Mouse (Mus musculus) heart, embryonic 12.5 days (tissue): ENCODE data around the gene Stpg4. TPM values are rescaled to one million over a fixed set of nuclear protein-coding genes. Genes with fewer than 3 reads are reported as not detected.

Experiments
- ATAC-seq: fragments of 200-750 bp; cut with Nextera tagmentation; 2 replicates; pipeline ENCODE4 v1.8.0; 2017; ENCODE audit warnings: moderate TSS enrichment, moderate library complexity; ENCODE audit not compliant: insufficient number of reproducible peaks, low FRiP score
- H3K27ac ChIP-seq: fragments of 300-500 bp; sonication (generic); 2 replicates; pipeline ENCODE4 v1.5.1; 2016; ENCODE audit warnings: mild to moderate bottlenecking, moderate library complexity; ENCODE audit not compliant: poor library complexity, severe bottlenecking
- H3K27me3 ChIP-seq: fragments of 300-500 bp; sonication (generic); replicated peaks from 2 replicates; pipeline ENCODE4 v1.6.1; 2016; ENCODE audit warnings: mild to moderate bottlenecking, moderate library complexity
- H3K36me3 ChIP-seq: fragments of 300-500 bp; sonication (generic); 2 replicates; pipeline ENCODE4 v1.6.1; 2016; ENCODE audit warnings: mild to moderate bottlenecking, moderate library complexity
- H3K4me1 ChIP-seq: fragments of 300-500 bp; sonication (generic); replicated peaks from 2 replicates; pipeline ENCODE4 v1.6.1; 2016; ENCODE audit warnings: mild to moderate bottlenecking
- H3K4me2 ChIP-seq: fragments of 300-500 bp; sonication (generic); 2 replicates; pipeline ENCODE4 v1.6.1; 2016; ENCODE audit warnings: mild to moderate bottlenecking, moderate library complexity
- H3K4me3 ChIP-seq: fragments of 300-500 bp; sonication (generic); 2 replicates; pipeline ENCODE4 v1.5.1; 2016; ENCODE audit warnings: mild to moderate bottlenecking
- H3K9ac ChIP-seq: fragments of 300-500 bp; sonication (generic); 2 replicates; pipeline ENCODE4 v1.6.1; 2016; ENCODE audit warnings: mild to moderate bottlenecking, moderate library complexity
- H3K9me3 ChIP-seq: fragments of 300-500 bp; sonication (generic); replicated peaks from 2 replicates; pipeline ENCODE4 v1.6.1; 2016; ENCODE audit warnings: mild to moderate bottlenecking, moderate library complexity
- WGBS: fragments of 180-500 bp; shearing (Covaris S2); methylation state at CpG from one replicate; pipeline ENCODE4 v1.1.7; 2016; 5-methylcytosine and 5-hydroxymethylcytosine counted together
- polyA plus RNA-seq: library from polyadenylated mRNA; unstranded; fragments of >200 nt; fragmentation: Nextera tagmentation; extraction: Ambion mirVana; gene quantifications from 2 replicates; pipeline ENCODE4 v1.2.1, GENCODE M21; 2016

The Stpg4 gene
- polyA plus RNA-seq, 1 experiment from 2014 or later: not detected

- H3K27ac ChIP-seq: peak within 1 kb of the TSS; percentile 97
- peak within 1 kb of the TSS; percentile 96 for H3K9ac ChIP-seq
- 0 out of 2 replicates have a peak, but pooled peaks cover 4% of the 10 kb centered on the region for H3K36me3 ChIP-seq
- H3K9me3 ChIP-seq: no peaks in the 10 kb centered on the region
- H3K4me2 ChIP-seq: peak within 1 kb of the TSS; percentile 82
- peak within 1 kb of the TSS; percentile 77 for H3K4me3 ChIP-seq
- under 1% methylated on average over 66 of the region's 69 CpGs for WGBS
- H3K4me1 ChIP-seq: peaks cover 22% of the 10 kb centered on the region
- peak; percentile 93 for ATAC-seq
- H3K27me3 ChIP-seq: no peaks in the 10 kb centered on the region
Observed at GRCm38 (mm10) chr17:87446767-87447611, 19.4 kb upstream of the Stpg4 start, which contains the start of gene Calm2. Gene Calm2 (minus strand): TSS chr17:87446935.

GRCm38 (mm10) chr17:87445917-87446766 is 18.6 kb upstream of the Stpg4 start:
- peaks cover 27% of the 10 kb centered on the region for H3K4me1 ChIP-seq
- peak; percentile 79 for ATAC-seq
- under 1% methylated on average over 52 of the region's 86 CpGs for WGBS

GRCm38 (mm10) chr17:87445337-87445916 is 17.9 kb upstream of the Stpg4 start:
- ATAC-seq: no peak
- H3K27ac ChIP-seq: peak overlapping the region; percentile 97
- H3K9me3 ChIP-seq: no peaks in the 10 kb centered on the region
- H3K4me3 ChIP-seq: peak overlapping the region; percentile 77
- H3K9ac ChIP-seq: peak overlapping the region; percentile 96
- H3K36me3 ChIP-seq: peaks cover 10% of the 10 kb centered on the region
- H3K4me2 ChIP-seq: peak overlapping the region; percentile 82
- under 1% methylated on average over 13 of the region's 13 CpGs for WGBS
- peaks cover 28% of the 10 kb centered on the region for H3K4me1 ChIP-seq
- H3K27me3 ChIP-seq: no peaks in the 10 kb centered on the region

More at GRCm38 (mm10) chr17:87445917-87446766, 18.6 kb upstream of the Stpg4 start:
- H3K4me3 ChIP-seq: peak overlapping the region; percentile 77
- no peaks in the 10 kb centered on the region for H3K9me3 ChIP-seq
- H3K9ac ChIP-seq: peak overlapping the region; percentile 96
- peak overlapping the region; percentile 82 for H3K4me2 ChIP-seq
- H3K27ac ChIP-seq: peak overlapping the region; percentile 97
- peaks cover 9% of the 10 kb centered on the region for H3K36me3 ChIP-seq
- H3K27me3 ChIP-seq: no peaks in the 10 kb centered on the region

GRCm38 (mm10) chr17:87444763-87445162 is 17.2 kb upstream of the Stpg4 start:
- no peak for ATAC-seq
- peak overlapping the region; percentile 42 for H3K4me3 ChIP-seq
- no peaks in the 10 kb centered on the region for H3K9me3 ChIP-seq
- peaks cover 31% of the 10 kb centered on the region for H3K4me1 ChIP-seq
- peak overlapping the region; percentile 61 for H3K4me2 ChIP-seq
- no peak overlapping the region for H3K9ac ChIP-seq
- 48% methylated on average over 4 of the region's 4 CpGs for WGBS
- H3K27me3 ChIP-seq: no peaks in the 10 kb centered on the region
- H3K27ac ChIP-seq: no peak overlapping the region
- peaks cover 10% of the 10 kb centered on the region for H3K36me3 ChIP-seq

- no peak for ATAC-seq
Observed at GRCm38 (mm10) chr17:87441537-87441936, 14.0 kb upstream of the Stpg4 start.

GRCm38 (mm10) chr17:87439441-87439840 is 11.9 kb upstream of the Stpg4 start:
- ATAC-seq: no peak
- Histone ChIP-seq H3K27ac (no peak overlapping the region), H3K27me3 (no peaks in the 10 kb centered on the region), H3K4me1 (peaks cover 30% of the 10 kb centered on the region), H3K36me3 (peaks cover 26% of the 10 kb centered on the region), H3K4me2 (no peak overlapping the region), H3K9ac (no peak overlapping the region), H3K9me3 (no peaks in the 10 kb centered on the region), H3K4me3 (no peak overlapping the region)
- 89% methylated on average over 2 of the region's 2 CpGs for WGBS

More at GRCm38 (mm10) chr17:87441537-87441936, 14.0 kb upstream of the Stpg4 start:
- Histone ChIP-seq H3K27ac (no peak overlapping the region), H3K9ac (no peak overlapping the region), H3K9me3 (no peaks in the 10 kb centered on the region), H3K4me3 (no peak overlapping the region), H3K4me2 (peak overlapping the region; percentile 15; the same call in 1 of the 2 replicates), H3K36me3 (peaks cover 12% of the 10 kb centered on the region), H3K27me3 (no peaks in the 10 kb centered on the region), H3K4me1 (peaks cover 34% of the 10 kb centered on the region)
- 76% methylated on average over 2 of the region's 2 CpGs for WGBS

- WGBS: 92% methylated on average over 3 of the region's 3 CpGs
- H3K27ac ChIP-seq: no peak overlapping the region
- no peak for ATAC-seq
- no peak overlapping the region for H3K9ac ChIP-seq
- peaks cover 63% of the 10 kb centered on the region for H3K36me3 ChIP-seq
- no peaks in the 10 kb centered on the region for H3K27me3 ChIP-seq
- H3K4me2 ChIP-seq: no peak overlapping the region
- H3K9me3 ChIP-seq: no peaks in the 10 kb centered on the region; the same call in 1 of the 2 replicates
- no peak overlapping the region for H3K4me3 ChIP-seq
- H3K4me1 ChIP-seq: peaks cover 8% of the 10 kb centered on the region
Observed at GRCm38 (mm10) chr17:87433929-87434328, 6.4 kb upstream of the Stpg4 start.

- Histone ChIP-seq H3K36me3 (peaks cover 68% of the 10 kb centered on the region), H3K27me3 (no peaks in the 10 kb centered on the region), H3K27ac (no peak overlapping the region), H3K4me2 (no peak overlapping the region), H3K4me3 (no peak overlapping the region), H3K9ac (no peak overlapping the region), H3K9me3 (no peaks in the 10 kb centered on the region; the same call in 1 of the 2 replicates), H3K4me1 (peaks cover 6% of the 10 kb centered on the region)
- no peak for ATAC-seq
- WGBS: 88% methylated on average over 5 of the region's 5 CpGs
Observed at GRCm38 (mm10) chr17:87432743-87433142, 5.2 kb upstream of the Stpg4 start.

GRCm38 (mm10) chr17:87432314-87432713 is 4.8 kb upstream of the Stpg4 start:
- ATAC-seq: no peak
- Histone ChIP-seq H3K27me3 (no peaks in the 10 kb centered on the region), H3K27ac (no peak overlapping the region), H3K4me1 (peaks cover 1% of the 10 kb centered on the region), H3K36me3 (peaks cover 66% of the 10 kb centered on the region), H3K4me2 (no peak overlapping the region), H3K9me3 (no peaks in the 10 kb centered on the region; the same call in 1 of the 2 replicates), H3K4me3 (no peak overlapping the region), H3K9ac (no peak overlapping the region)

GRCm38 (mm10) chr17:87429431-87429830 is 1.9 kb upstream of the Stpg4 start:
- H3K36me3 ChIP-seq: peaks cover 57% of the 10 kb centered on the region
- no peak overlapping the region for H3K27ac ChIP-seq
- H3K9ac ChIP-seq: no peak overlapping the region
- ATAC-seq: no peak
- H3K27me3 ChIP-seq: no peaks in the 10 kb centered on the region
- no peaks in the 10 kb centered on the region; the same call in 1 of the 2 replicates for H3K9me3 ChIP-seq
- no peak overlapping the region for H3K4me2 ChIP-seq
- H3K4me3 ChIP-seq: no peak overlapping the region
- WGBS: 90% methylated on average over 3 of the region's 3 CpGs
- H3K4me1 ChIP-seq: no peaks in the 10 kb centered on the region
